Mouse (Mus musculus) hindbrain, embryonic 11.5 days (tissue): Measurements from ENCODE around the gene Akr1b8. TPM values are rescaled to one million over a fixed set of nuclear protein-coding genes. Genes with fewer than 3 reads are reported as not detected.
"Not testable (repeated sequence)": the region's sequence is repeated elsewhere in the genome, so short reads cannot be mapped to it uniquely, and the experiment has no call there.

ENCODE experiments used
- ATAC-seq: fragments of 200-750 bp; cut with Nextera tagmentation; 2 replicates; pipeline ENCODE4 v1.8.0; 2017; ENCODE audit warnings: mild to moderate bottlenecking, moderate TSS enrichment, moderate library complexity; ENCODE audit not compliant: low FRiP score
- DNase-seq: peaks from one replicate; pipeline ENCODE4 v3.0.0-alpha.2; 2015; ENCODE audit warnings: low spot score
- H3K27ac ChIP-seq: fragments of 300-500 bp; sonication (generic); 2 replicates; pipeline ENCODE4 v1.5.1; 2014; ENCODE audit warnings: mild to moderate bottlenecking, low read depth, low read length
- H3K27me3 ChIP-seq: fragments of 300-500 bp; sonication (generic); 2 replicates; pipeline ENCODE4 v1.6.1; 2014; ENCODE audit warnings: mild to moderate bottlenecking, low read length, moderate library complexity, mixed read lengths; ENCODE audit not compliant: control insufficient read depth, insufficient read depth
- H3K36me3 ChIP-seq: fragments of 300-500 bp; sonication (generic); 2 replicates; pipeline ENCODE4 v1.6.1; 2014; ENCODE audit warnings: mild to moderate bottlenecking, low read length, moderate library complexity, mixed read lengths; ENCODE audit not compliant: control insufficient read depth, insufficient read depth
- H3K4me1 ChIP-seq: fragments of 300-500 bp; sonication (generic); replicated peaks from 2 replicates; pipeline ENCODE4 v1.6.1; 2014; ENCODE audit warnings: low read length, mixed read lengths; ENCODE audit not compliant: control insufficient read depth, insufficient read depth
- H3K4me2 ChIP-seq: fragments of 300-500 bp; sonication (generic); replicated peaks from 2 replicates; pipeline ENCODE4 v1.6.1; 2014; ENCODE audit warnings: mild to moderate bottlenecking, low read depth, low read length
- H3K4me3 ChIP-seq: fragments of 300-500 bp; sonication (generic); 2 replicates; pipeline ENCODE4 v1.5.1; 2014; ENCODE audit warnings: low read depth, low read length
- H3K9ac ChIP-seq: fragments of 300-500 bp; sonication (generic); 2 replicates; pipeline ENCODE4 v1.6.1; 2014; ENCODE audit warnings: low read depth, low read length
- H3K9me3 ChIP-seq: fragments of 300-500 bp; sonication (generic); 2 replicates; pipeline ENCODE4 v1.6.1; 2016; ENCODE audit warnings: low read length; ENCODE audit not compliant: control insufficient read depth
- WGBS: fragments of 180-500 bp; shearing (Covaris S2); extraction: QIAGEN DNeasy Blood & Tissue Kit; methylation state at CpG from one replicate; pipeline ENCODE4 v1.1.7; 2014; 5-methylcytosine and 5-hydroxymethylcytosine counted together
- polyA plus RNA-seq: library from polyadenylated mRNA; unstranded; fragments of >200 nt; fragmentation: Nextera tagmentation; extraction: Ambion mirVana; gene quantifications from 2 replicates; pipeline ENCODE4 v1.2.1, GENCODE M21; 2014

The Akr1b8 gene
- polyA plus RNA-seq, 1 experiment from 2014 or later = 33.0 TPM

- WGBS = 75% methylated on average over 6 of the region's 6 CpGs
- no peak for DNase-seq
- Histone ChIP-seq H3K27me3 (no peaks in the 10 kb centered on the region), H3K9me3 (no peaks in the 10 kb centered on the region), H3K4me1 (no peaks in the 10 kb centered on the region), H3K27ac (no peak overlapping the region), H3K9ac (no peak overlapping the region), H3K36me3 (no peaks in the 10 kb centered on the region), H3K4me3 (no peak overlapping the region), H3K4me2 (no peak overlapping the region)
- no peak for ATAC-seq
Measured at GRCm38 (mm10) chr6:34355349-34355747, 1.4 kb downstream of the Akr1b8 start.

GRCm38 (mm10) chr6:34355841-34356240 is 1.9 kb downstream of the Akr1b8 start:
- no peak overlapping the region for H3K9ac ChIP-seq
- DNase-seq = no peak
- no peak overlapping the region for H3K4me3 ChIP-seq
- no peaks in the 10 kb centered on the region for H3K9me3 ChIP-seq
- 88% methylated on average over 9 of the region's 9 CpGs for WGBS
- H3K4me1 ChIP-seq = no peaks in the 10 kb centered on the region
- ATAC-seq = no peak
- no peaks in the 10 kb centered on the region for H3K27me3 ChIP-seq
- no peak overlapping the region for H3K4me2 ChIP-seq
- no peak overlapping the region for H3K27ac ChIP-seq
- no peaks in the 10 kb centered on the region for H3K36me3 ChIP-seq

GRCm38 (mm10) chr6:34364217-34365136 is 10.6 kb downstream of the Akr1b8 start:
- ATAC-seq (no peak), DNase-seq (no peak)
- 83% methylated on average over 12 of the region's 12 CpGs for WGBS

DNA sequence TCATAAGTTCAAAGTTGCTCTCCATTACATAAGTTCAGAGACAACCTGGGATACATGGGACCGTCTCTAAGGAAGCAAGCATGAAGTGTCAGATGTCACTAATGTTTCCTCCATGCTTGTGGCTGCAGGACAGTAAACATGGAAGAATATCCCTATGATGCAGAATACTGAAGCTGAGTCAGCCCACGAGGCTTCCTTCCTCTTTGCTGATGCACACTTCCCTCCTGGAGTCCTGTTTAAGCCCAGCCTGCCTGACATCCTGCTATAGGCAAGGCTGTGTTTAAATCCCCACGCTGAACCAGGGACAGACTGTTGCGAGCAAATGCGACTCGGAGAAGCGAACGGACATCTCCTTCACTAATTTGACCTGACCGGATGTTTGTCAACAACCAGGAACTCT is 14.1 kb downstream of the Akr1b8 start:
- H3K27ac ChIP-seq = no peak overlapping the region
- 86% methylated on average over 9 of the region's 9 CpGs for WGBS
- no peaks in the 10 kb centered on the region for H3K9me3 ChIP-seq
- H3K4me3 ChIP-seq = no peak overlapping the region
- H3K36me3 ChIP-seq = no peaks in the 10 kb centered on the region
- H3K4me2 ChIP-seq = no peak overlapping the region
- DNase-seq = no peak
- no peak overlapping the region for H3K9ac ChIP-seq
- H3K4me1 ChIP-seq = no peaks in the 10 kb centered on the region
- no peak for ATAC-seq
- no peaks in the 10 kb centered on the region for H3K27me3 ChIP-seq

More at GRCm38 (mm10) chr6:34364217-34365136, 10.6 kb downstream of the Akr1b8 start:
- H3K27me3 ChIP-seq = no peaks in the 10 kb centered on the region
- no peak overlapping the region for H3K4me2 ChIP-seq
- no peak overlapping the region for H3K4me3 ChIP-seq
- H3K9ac ChIP-seq = no peak overlapping the region
- H3K27ac ChIP-seq = no peak overlapping the region
- H3K36me3 ChIP-seq = no peaks in the 10 kb centered on the region
- no peaks in the 10 kb centered on the region for H3K9me3 ChIP-seq
- H3K4me1 ChIP-seq = no peaks in the 10 kb centered on the region

- Histone ChIP-seq H3K36me3 (no peaks in the 10 kb centered on the region), H3K4me3 (no peak overlapping the region), H3K4me1 (no peaks in the 10 kb centered on the region), H3K27ac (no peak overlapping the region), H3K4me2 (no peak overlapping the region), H3K9me3 (no peaks in the 10 kb centered on the region), H3K27me3 (no peaks in the 10 kb centered on the region), H3K9ac (no peak overlapping the region)
- no peak for DNase-seq
- no peak for ATAC-seq
- WGBS = 78% methylated on average over 8 of the region's 8 CpGs
Measured at GRCm38 (mm10) chr6:34370081-34370480, 16.2 kb downstream of the Akr1b8 start.

- WGBS = 29% methylated on average over 18 of the region's 18 CpGs
- no peak for ATAC-seq
- no peak overlapping the region for H3K27ac ChIP-seq
Measured at GRCm38 (mm10) chr6:34371700-34372351, 17.9 kb downstream of the Akr1b8 start.

DNA sequence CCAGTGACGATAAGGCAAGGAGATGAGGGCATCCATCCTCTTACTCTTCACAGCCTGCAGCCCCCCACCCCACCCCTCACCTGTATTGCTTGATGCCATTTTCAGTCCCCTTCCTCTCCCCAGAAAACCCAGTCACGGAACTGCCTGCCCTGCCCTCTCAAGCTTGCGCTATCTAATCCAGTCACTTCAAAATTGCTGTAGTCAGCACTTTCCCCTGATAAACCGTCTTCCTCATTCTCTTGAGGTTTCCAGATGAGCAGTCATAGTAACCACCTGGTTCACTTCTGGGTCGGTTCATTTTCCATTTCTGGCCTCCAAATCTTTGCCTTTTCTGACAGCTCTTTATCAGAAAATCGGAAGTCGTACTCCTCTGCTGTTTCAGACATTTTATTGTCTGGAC is 19.9 kb downstream of the Akr1b8 start:
- no peaks in the 10 kb centered on the region for H3K27me3 ChIP-seq
- DNase-seq (no peak), ATAC-seq (no peak)
- H3K27ac ChIP-seq = no peak overlapping the region
- H3K9me3 ChIP-seq = no peaks in the 10 kb centered on the region
- no peak overlapping the region for H3K4me2 ChIP-seq
- no peaks in the 10 kb centered on the region for H3K4me1 ChIP-seq
- 87% methylated on average over 7 of the region's 7 CpGs for WGBS
- H3K4me3 ChIP-seq = no peak overlapping the region
- no peak overlapping the region for H3K9ac ChIP-seq
- H3K36me3 ChIP-seq = no peaks in the 10 kb centered on the region

More at GRCm38 (mm10) chr6:34371700-34372351, 17.9 kb downstream of the Akr1b8 start:
- Histone ChIP-seq H3K9ac (no peak overlapping the region), H3K36me3 (no peaks in the 10 kb centered on the region), H3K4me2 (0 out of 2 replicates have a peak overlapping the region, but pooled peaks have one; percentile 24), H3K9me3 (no peaks in the 10 kb centered on the region), H3K4me3 (no peak overlapping the region), H3K4me1 (no peaks in the 10 kb centered on the region), H3K27me3 (no peaks in the 10 kb centered on the region)
- DNase-seq = peak; percentile 89

GRCm38 (mm10) chr6:34375888-34376287 is 22.0 kb downstream of the Akr1b8 start:
- not testable (repeated sequence) for ATAC-seq, H3K36me3 ChIP-seq, DNase-seq, H3K9me3 ChIP-seq, H3K9ac ChIP-seq, H3K27ac ChIP-seq, H3K27me3 ChIP-seq, H3K4me1 ChIP-seq, H3K4me2 ChIP-seq, H3K4me3 ChIP-seq
- WGBS = 82% methylated on average over 5 of the region's 5 CpGs
